Mouse (Mus musculus): ENCODE measurements around the gene Sptb. TPM values are rescaled to one million over a fixed set of nuclear protein-coding genes. Genes with fewer than 3 reads are reported as not detected.

Sptb gene
- polyA plus RNA-seq, 1 experiment: 3.3 TPM

- 36% methylated on average over 22 of the region's 22 CpGs for WGBS
- Histone ChIP-seq H3K4me1 (ENCODE audit: control insufficient read depth, insufficient read depth, low read length) (no peaks in the 10 kb centered on the region), H3K4me3 (replicated peaks; ENCODE audit: extremely low read depth, low read depth, low read length) (no peak overlapping the region)
- no peak for DNase-seq
- TF ChIP-seq CTCF (IDR thresholded peaks at IDR 0.05; ENCODE audit: insufficient read depth, low read length) (no peak), POLR2A (IDR thresholded peaks at IDR 0.05; ENCODE audit: borderline replicate concordance, extremely low read depth, low read depth, low read length) (no peak)
Observed at GRCm38 (mm10) chr12:76676477-76676876, 33.9 kb downstream of the Sptb start.

- no peak for DNase-seq
- H3K4me3 ChIP-seq (replicated peaks; ENCODE audit: extremely low read depth, low read depth, low read length): no peak overlapping the region
- H3K4me1 ChIP-seq (ENCODE audit: control insufficient read depth, insufficient read depth, low read length): no peaks in the 10 kb centered on the region
- WGBS: 65% methylated on average over 5 of the region's 5 CpGs
- TF ChIP-seq CTCF (IDR thresholded peaks at IDR 0.05; ENCODE audit: insufficient read depth, low read length) (no peak), POLR2A (IDR thresholded peaks at IDR 0.05; ENCODE audit: borderline replicate concordance, extremely low read depth, low read depth, low read length) (no peak)
Observed at GRCm38 (mm10) chr12:76675364-76675763, 35.0 kb downstream of the Sptb start.

GRCm38 (mm10) chr12:76673794-76674222 is 36.5 kb downstream of the Sptb start:
- Histone ChIP-seq H3K4me1 (ENCODE audit: control insufficient read depth, insufficient read depth, low read length) (no peaks in the 10 kb centered on the region), H3K4me3 (replicated peaks; ENCODE audit: extremely low read depth, low read depth, low read length) (no peak overlapping the region)
- WGBS: 78% methylated on average over 12 of the region's 12 CpGs
- no peak for TF ChIP-seq CTCF (IDR thresholded peaks at IDR 0.05; ENCODE audit: insufficient read depth, low read length)
- TF ChIP-seq POLR2A (IDR thresholded peaks at IDR 0.05; ENCODE audit: borderline replicate concordance, extremely low read depth, low read depth, low read length): no peak
- no peak for DNase-seq

GRCm38 (mm10) chr12:76672008-76672407 is 38.3 kb downstream of the Sptb start:
- DNase-seq: no peak
- Histone ChIP-seq H3K4me1 (ENCODE audit: control insufficient read depth, insufficient read depth, low read length) (no peaks in the 10 kb centered on the region), H3K4me3 (replicated peaks; ENCODE audit: extremely low read depth, low read depth, low read length) (no peak overlapping the region)
- 75% methylated on average over 8 of the region's 8 CpGs for whole genome bisulfite sequencing
- TF ChIP-seq CTCF (IDR thresholded peaks at IDR 0.05; ENCODE audit: insufficient read depth, low read length): no peak
- TF ChIP-seq POLR2A (IDR thresholded peaks at IDR 0.05; ENCODE audit: borderline replicate concordance, extremely low read depth, low read depth, low read length): no peak

GRCm38 (mm10) chr12:76670533-76671086 is 39.7 kb downstream of the Sptb start:
- H3K4me1 ChIP-seq (ENCODE audit: control insufficient read depth, insufficient read depth, low read length): no peaks in the 10 kb centered on the region
- 49% methylated on average over 13 of the region's 13 CpGs for WGBS
- DNase-seq: no peak
- no peak overlapping the region for H3K4me3 ChIP-seq (replicated peaks; ENCODE audit: extremely low read depth, low read depth, low read length)
- no peak for TF ChIP-seq CTCF (IDR thresholded peaks at IDR 0.05; ENCODE audit: insufficient read depth, low read length)
- TF ChIP-seq POLR2A (IDR thresholded peaks at IDR 0.05; ENCODE audit: borderline replicate concordance, extremely low read depth, low read depth, low read length): no peak

GRCm38 (mm10) chr12:76669956-76670530 is 40.3 kb downstream of the Sptb start:
- no peak overlapping the region for H3K4me3 ChIP-seq (replicated peaks; ENCODE audit: extremely low read depth, low read depth, low read length)
- TF ChIP-seq CTCF (IDR thresholded peaks at IDR 0.05; ENCODE audit: insufficient read depth, low read length) (no peak), POLR2A (IDR thresholded peaks at IDR 0.05; ENCODE audit: borderline replicate concordance, extremely low read depth, low read depth, low read length) (no peak)
- no peaks in the 10 kb centered on the region for H3K4me1 ChIP-seq (ENCODE audit: control insufficient read depth, insufficient read depth, low read length)
- DNase-seq: no peak
- 39% methylated on average over 5 of the region's 5 CpGs for WGBS

GRCm38 (mm10) chr12:76668654-76669419 is 41.5 kb downstream of the Sptb start:
- Histone ChIP-seq H3K4me3 (replicated peaks; ENCODE audit: extremely low read depth, low read depth, low read length) (no peak overlapping the region), H3K4me1 (ENCODE audit: control insufficient read depth, insufficient read depth, low read length) (no peaks in the 10 kb centered on the region)
- DNase-seq: no peak
- WGBS: 88% methylated on average over 7 of the region's 7 CpGs
- no peak for TF ChIP-seq CTCF (IDR thresholded peaks at IDR 0.05; ENCODE audit: insufficient read depth, low read length)

- no peak overlapping the region for H3K4me3 ChIP-seq (replicated peaks; ENCODE audit: extremely low read depth, low read depth, low read length)
- DNase-seq: no peak
- TF ChIP-seq POLR2A (IDR thresholded peaks at IDR 0.05; ENCODE audit: borderline replicate concordance, extremely low read depth, low read depth, low read length) (no peak), CTCF (IDR thresholded peaks at IDR 0.05; ENCODE audit: insufficient read depth, low read length) (no peak)
- no peaks in the 10 kb centered on the region for H3K4me1 ChIP-seq (ENCODE audit: control insufficient read depth, insufficient read depth, low read length)
- WGBS: 72% methylated on average over 6 of the region's 6 CpGs
Observed at GRCm38 (mm10) chr12:76651788-76652345, 58.5 kb downstream of the Sptb start.

- TF ChIP-seq CTCF (IDR thresholded peaks at IDR 0.05; ENCODE audit: insufficient read depth, low read length): peak; percentile 78
- TF ChIP-seq POLR2A (IDR thresholded peaks at IDR 0.05; ENCODE audit: borderline replicate concordance, extremely low read depth, low read depth, low read length): no peak
- H3K4me3 ChIP-seq (replicated peaks; ENCODE audit: extremely low read depth, low read depth, low read length): no peak overlapping the region
- peak; percentile 40 for DNase-seq
- WGBS: 53% methylated on average over 16 of the region's 16 CpGs
- no peaks in the 10 kb centered on the region for H3K4me1 ChIP-seq (ENCODE audit: control insufficient read depth, insufficient read depth, low read length)
Observed at GRCm38 (mm10) chr12:76649708-76650687, 60.3 kb downstream of the Sptb start.
